Mouse (Mus musculus) liver, adult 2 months (tissue): ENCODE results near the gene Dok5. TPM values are rescaled to one million over a fixed set of nuclear protein-coding genes. Genes with fewer than 3 reads are reported as not detected.

ENCODE experiments used
- DNase-seq: peaks from one replicate; pipeline ENCODE4 v3.0.0-alpha.2; 2011; ENCODE audit warnings: low read depth, low spot score; ENCODE audit errors: extremely low read depth
- H3K27ac ChIP-seq: fragments of 200-500 bp; replicated peaks from 2 replicates; pipeline ENCODE4 v1.5.1; 2012; ENCODE audit warnings: low read depth, mild to moderate bottlenecking, control low read depth, inconsistent platforms, low read length; ENCODE audit not compliant: insufficient read depth
- H3K27me3 ChIP-seq: fragments of 200-500 bp; 2 replicates; pipeline ENCODE4 v1.6.1; 2012; ENCODE audit warnings: mild to moderate bottlenecking, moderate library complexity, low read length, inconsistent platforms; ENCODE audit not compliant: control insufficient read depth, insufficient read depth
- H3K36me3 ChIP-seq: fragments of 200-500 bp; 2 replicates; pipeline ENCODE4 v1.6.1; 2012; ENCODE audit warnings: low read length, inconsistent platforms; ENCODE audit not compliant: control insufficient read depth, insufficient read depth
- H3K4me1 ChIP-seq: fragments of 200-500 bp; 2 replicates; pipeline ENCODE4 v1.6.1; 2011; ENCODE audit warnings: low read length; ENCODE audit not compliant: control insufficient read depth, insufficient read depth
- H3K4me3 ChIP-seq: fragments of 200-500 bp; 2 replicates; pipeline ENCODE4 v1.5.1; 2011; ENCODE audit warnings: low read depth, mild to moderate bottlenecking, control low read depth, low read length, moderate library complexity; ENCODE audit not compliant: insufficient read depth
- H3K79me2 ChIP-seq: fragments of 200-500 bp; 2 replicates; pipeline ENCODE4 v1.6.1; 2012; ENCODE audit warnings: inconsistent platforms, mild to moderate bottlenecking, low read length, moderate library complexity; ENCODE audit not compliant: control insufficient read depth, insufficient read depth
- H3K9ac ChIP-seq: fragments of 200-500 bp; 2 replicates; pipeline ENCODE4 v1.6.1; 2012; ENCODE audit warnings: low read depth, mild to moderate bottlenecking, control low read depth, inconsistent platforms, low read length
- CTCF ChIP-seq: fragments of 200-500 bp; IDR thresholded peaks from 2 replicates; pipeline ENCODE4 v1.5.1; 2011; ENCODE audit warnings: low read depth, low read length, control low read depth
- POLR2A ChIP-seq: fragments of 200-500 bp; IDR thresholded peaks from 2 replicates; pipeline ENCODE4 v1.6.1; 2011; ENCODE audit warnings: low read length, control low read depth; ENCODE audit not compliant: insufficient read depth; ENCODE audit errors: extremely low read depth
- WGBS: fragments of 180-500 bp; shearing (Covaris S2); methylation state at CpG from one replicate; pipeline ENCODE4 v1.1.7; 2018; 5-methylcytosine and 5-hydroxymethylcytosine counted together
- polyA plus RNA-seq: library from polyadenylated mRNA; depleted of rRNA; stranded (reverse); fragments of >200 nt; gene quantifications from 2 replicates; pipeline ENCODE4 v1.2.3, GENCODE M21; 2012; rRNA removed
- total RNA-seq: library from RNA; depleted of rRNA; stranded (reverse); fragments of >200 nt; gene quantifications from 2 replicates; pipeline ENCODE4 v1.2.3, GENCODE M21; 2014; rRNA removed

Dok5 gene
- total and polyA plus RNA-seq, 2 experiments, result not detected

DNA sequence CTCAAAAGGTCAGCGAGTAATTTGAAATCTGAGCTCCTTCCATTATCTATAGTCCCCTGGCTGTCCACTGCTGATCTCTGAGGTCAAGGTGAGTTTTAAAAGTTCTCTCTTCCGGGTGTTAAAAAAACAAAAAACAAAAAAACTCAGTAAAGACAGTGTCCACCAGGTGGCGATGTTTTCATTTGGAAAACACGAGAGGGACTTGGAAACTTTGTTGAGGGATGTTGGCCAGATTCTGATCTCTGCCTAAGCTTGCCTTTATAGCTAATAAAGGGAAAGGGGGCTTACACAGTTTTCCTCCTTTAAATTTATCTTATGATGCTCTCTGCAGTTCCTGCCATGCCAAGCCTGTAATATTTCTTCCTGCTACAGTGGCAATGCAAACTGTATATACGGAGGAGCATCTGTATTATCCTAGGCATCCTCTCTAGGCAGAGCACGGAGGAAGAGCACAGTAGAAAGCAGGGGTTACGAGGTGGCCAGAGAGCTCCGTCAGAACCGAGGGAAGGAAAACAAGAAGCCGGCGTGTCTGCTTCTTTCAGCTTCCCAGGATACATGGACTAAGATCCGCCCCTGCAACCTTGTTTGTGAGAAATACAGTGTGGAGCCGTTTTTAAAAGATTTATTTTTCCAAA, 181.1 kb downstream of the Dok5 start:
- Histone ChIP-seq H3K9ac (no peak overlapping the region), H3K4me1 (no peaks in the 10 kb centered on the region), H3K27me3 (no peaks in the 10 kb centered on the region), H3K79me2 (no peaks in the 10 kb centered on the region), H3K27ac (no peak overlapping the region), H3K36me3 (no peaks in the 10 kb centered on the region), H3K4me3 (no peak overlapping the region)
- 45% methylated on average over 13 of the region's 13 CpGs for WGBS
- peak; percentile 19 for DNase-seq
- TF ChIP-seq CTCF (no peak), POLR2A (no peak)

DNA sequence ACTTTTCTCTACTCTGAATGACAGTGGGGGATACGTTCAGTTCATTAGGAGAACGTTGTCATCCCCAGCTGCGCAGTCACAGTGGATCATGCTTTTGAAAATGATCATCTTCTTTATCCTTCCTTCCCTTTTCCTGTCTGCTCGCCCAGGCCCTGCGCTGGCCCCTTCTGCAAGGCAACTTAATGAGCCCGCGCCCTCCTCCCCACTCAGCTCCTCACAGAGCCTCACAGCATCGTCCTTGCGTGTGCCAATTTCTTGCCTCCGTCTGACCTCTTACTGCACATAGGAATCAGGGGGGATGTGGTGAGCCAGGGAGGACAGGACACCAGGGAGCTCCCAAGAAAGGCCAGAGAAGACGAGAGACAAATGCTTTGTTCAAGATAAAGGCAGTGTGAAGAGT, 182.3 kb downstream of the Dok5 start:
- WGBS, result 74% methylated on average over 11 of the region's 11 CpGs
- DNase-seq, result no peak

DNA sequence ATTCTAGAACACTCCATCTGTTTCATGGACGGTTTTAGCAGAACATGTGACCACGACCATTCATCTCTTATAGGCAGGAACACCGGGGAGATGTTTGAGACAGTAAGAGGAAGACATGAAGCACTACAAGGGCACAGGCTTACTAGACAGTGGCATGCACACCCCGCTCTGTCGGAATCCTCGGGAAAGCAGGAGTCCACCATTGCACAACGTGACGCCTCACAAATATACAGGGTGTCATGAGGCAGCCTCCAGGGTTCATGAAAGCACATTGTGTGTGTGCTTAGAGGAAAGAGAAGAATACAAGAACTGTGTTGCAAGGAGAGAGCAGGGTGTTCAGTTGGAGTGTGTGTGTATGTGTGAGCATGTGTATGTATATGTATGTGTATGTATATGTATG, 184.0 kb downstream of the Dok5 start:
- Histone ChIP-seq H3K4me3 (no peak overlapping the region), H3K27ac (no peak overlapping the region), H3K4me1 (no peaks in the 10 kb centered on the region), H3K79me2 (no peaks in the 10 kb centered on the region), H3K27me3 (no peaks in the 10 kb centered on the region), H3K36me3 (no peaks in the 10 kb centered on the region), H3K9ac (no peak overlapping the region)
- 77% methylated on average over 8 of the region's 8 CpGs for WGBS
- DNase-seq, result no peak
- TF ChIP-seq CTCF, result no peak
- TF ChIP-seq POLR2A, result no peak

More for the DNA sequence above, 182.3 kb downstream of the Dok5 start:
- Histone ChIP-seq H3K27me3 (no peaks in the 10 kb centered on the region), H3K4me3 (no peak overlapping the region), H3K36me3 (no peaks in the 10 kb centered on the region), H3K27ac (no peak overlapping the region), H3K9ac (no peak overlapping the region), H3K4me1 (no peaks in the 10 kb centered on the region), H3K79me2 (no peaks in the 10 kb centered on the region)
- no peak for TF ChIP-seq POLR2A
- no peak for TF ChIP-seq CTCF

DNA sequence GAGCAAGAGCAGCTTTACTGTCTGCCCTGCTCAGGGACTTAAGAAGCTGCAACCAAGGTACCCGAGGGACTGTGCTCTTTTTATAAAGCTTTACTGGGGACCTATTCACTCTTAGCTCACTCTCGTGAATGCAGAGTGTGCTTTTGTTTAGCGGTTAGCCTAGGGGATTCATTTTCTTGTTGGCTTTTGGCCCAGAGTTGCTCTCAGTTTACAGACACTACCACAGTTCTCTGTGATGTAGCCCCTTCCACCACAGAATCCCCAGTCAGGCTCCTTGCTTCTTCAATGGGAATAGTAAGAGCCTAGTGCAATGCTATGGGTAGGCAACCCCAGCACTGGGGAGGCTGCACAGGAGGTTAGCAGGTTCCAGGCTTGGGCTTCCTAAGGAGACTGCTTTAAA, 190.7 kb downstream of the Dok5 start:
- Histone ChIP-seq H3K4me1 (no peaks in the 10 kb centered on the region), H3K27ac (no peak overlapping the region), H3K36me3 (no peaks in the 10 kb centered on the region), H3K27me3 (no peaks in the 10 kb centered on the region), H3K9ac (no peak overlapping the region), H3K4me3 (no peak overlapping the region), H3K79me2 (no peaks in the 10 kb centered on the region)
- no peak for DNase-seq
- TF ChIP-seq POLR2A (no peak), CTCF (no peak)
- WGBS, result 69% methylated on average over 3 of the region's 3 CpGs

DNA sequence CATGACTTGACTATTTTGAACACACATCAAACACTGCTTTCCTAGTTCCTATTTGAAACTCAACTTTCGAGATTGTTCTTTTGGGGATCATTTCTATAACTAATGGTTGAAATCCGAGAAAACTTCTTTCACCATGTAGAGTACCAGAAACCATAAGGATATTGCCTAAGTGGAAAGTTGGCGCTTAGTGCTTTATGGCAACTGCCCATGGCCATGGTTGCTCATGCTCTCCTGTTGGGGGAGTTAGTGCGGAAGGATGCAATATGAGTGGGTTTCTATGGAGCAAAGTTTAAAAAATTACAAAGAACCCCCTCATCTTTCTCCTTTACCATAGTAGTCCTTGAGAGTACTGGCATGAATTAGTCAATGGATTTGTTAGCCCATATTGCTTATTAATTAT, 192.5 kb downstream of the Dok5 start:
- no peaks in the 10 kb centered on the region for H3K27me3 ChIP-seq
- DNase-seq, result no peak
- no peak overlapping the region for H3K4me3 ChIP-seq
- H3K79me2 ChIP-seq, result no peaks in the 10 kb centered on the region
- H3K9ac ChIP-seq, result no peak overlapping the region
- no peak overlapping the region for H3K27ac ChIP-seq
- TF ChIP-seq POLR2A (no peak), CTCF (no peak)
- H3K4me1 ChIP-seq, result no peaks in the 10 kb centered on the region
- WGBS, result 80% methylated on average over 4 of the region's 4 CpGs
- no peaks in the 10 kb centered on the region for H3K36me3 ChIP-seq

DNA sequence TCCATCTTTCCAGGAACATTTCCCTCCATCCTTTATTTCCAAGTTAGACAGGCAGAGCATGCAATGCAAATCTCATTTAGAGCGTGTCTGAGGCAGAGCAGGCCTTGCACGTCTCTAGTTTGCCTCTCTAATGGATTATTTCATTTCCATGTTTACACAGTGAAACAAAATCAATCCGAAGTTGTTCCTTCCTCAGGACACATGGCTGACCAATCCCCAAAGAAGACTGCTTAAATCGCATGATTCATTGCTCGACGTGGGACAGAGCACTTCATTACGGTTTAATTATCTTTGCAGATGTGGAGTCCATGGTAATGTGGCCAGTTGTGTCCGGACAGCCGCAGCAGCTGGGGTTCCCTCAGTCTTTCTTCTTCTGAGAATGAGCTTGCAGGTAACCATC, 194.6 kb downstream of the Dok5 start:
- no peaks in the 10 kb centered on the region for H3K79me2 ChIP-seq
- no peak overlapping the region for H3K4me3 ChIP-seq
- no peak overlapping the region for H3K9ac ChIP-seq
- no peaks in the 10 kb centered on the region for H3K27me3 ChIP-seq
- no peak for DNase-seq
- TF ChIP-seq CTCF, result no peak
- no peak for TF ChIP-seq POLR2A
- H3K4me1 ChIP-seq, result no peaks in the 10 kb centered on the region
- no peaks in the 10 kb centered on the region for H3K36me3 ChIP-seq
- no peak overlapping the region for H3K27ac ChIP-seq
- 82% methylated on average over 9 of the region's 9 CpGs for WGBS

Other genes with a start within 250 kb of the Dok5 start
- 5.4 and 10.6 TPM in 2 replicates for gene Pfdn4, start 235.4 kb upstream of the Dok5 start, total RNA-seq
- gene Pfdn4, start 235.4 kb upstream of the Dok5 start, polyA plus RNA-seq, result 1.4 and 1.8 TPM in 2 replicates
- gene Cyp24a1, start 234.7 kb upstream of the Dok5 start, total RNA-seq, result not detected in 2 replicates
- not detected in 2 replicates for gene Cyp24a1, start 234.7 kb upstream of the Dok5 start, polyA plus RNA-seq
- gene 4930470P17Rik, start 129.8 kb upstream of the Dok5 start, total RNA-seq, result not detected in 2 replicates
- gene 4930470P17Rik, start 129.8 kb upstream of the Dok5 start, polyA plus RNA-seq, result not detected in 2 replicates